Mouse (Mus musculus) kidney, adult 2 months (tissue): ENCODE data around the gene Ubtd1.

Source experiments
- CTCF ChIP-seq: fragments of 200-500 bp; conservative IDR thresholded peaks from 2 replicates; pipeline ENCODE4 v1.5.1; 2011; ENCODE audit warnings: low read depth, mild to moderate bottlenecking, control low read depth, low read length, moderate library complexity, mixed read lengths; ENCODE audit not compliant: insufficient read depth, insufficient read length
- POLR2A ChIP-seq: fragments of 200-500 bp; IDR thresholded peaks from one replicate; pipeline ENCODE4 v1.6.1; 2011; ENCODE audit warnings: low read depth, low read length, control low read depth

- TF ChIP-seq CTCF (peak; percentile 65), POLR2A (no peak)
These were observed 87.6 kb downstream of the Ubtd1 start for GRCm38 (mm10) chr19:42069241-42069525.
